Mouse (Mus musculus) liver, embryonic 15.5 days (tissue): ENCODE results near the gene Itgb5. TPM values are rescaled to one million over a fixed set of nuclear protein-coding genes. Genes with fewer than 3 reads are reported as not detected.

ENCODE experiments used
- ATAC-seq: fragments of 200-750 bp; cut with Nextera tagmentation; 2 replicates; pipeline ENCODE4 v1.8.0; 2017; ENCODE audit warnings: moderate number of reproducible peaks, mild to moderate bottlenecking, moderate library complexity; ENCODE audit not compliant: insufficient read depth
- H3K27ac ChIP-seq: fragments of 300-500 bp; sonication (generic); replicated peaks from 2 replicates; pipeline ENCODE4 v1.5.1; 2015; ENCODE audit warnings: mild to moderate bottlenecking, inconsistent platforms
- H3K27me3 ChIP-seq: fragments of 300-500 bp; sonication (generic); 2 replicates; pipeline ENCODE4 v1.6.1; 2015; ENCODE audit warnings: mild to moderate bottlenecking, inconsistent platforms
- H3K36me3 ChIP-seq: fragments of 300-500 bp; sonication (generic); replicated peaks from 2 replicates; pipeline ENCODE4 v1.6.1; 2015; ENCODE audit warnings: moderate library complexity, mild to moderate bottlenecking, inconsistent platforms
- H3K4me1 ChIP-seq: fragments of 300-500 bp; sonication (generic); replicated peaks from 2 replicates; pipeline ENCODE4 v1.6.1; 2015; ENCODE audit warnings: inconsistent platforms
- H3K4me2 ChIP-seq: fragments of 300-500 bp; sonication (generic); 2 replicates; pipeline ENCODE4 v1.6.1; 2015; ENCODE audit warnings: moderate library complexity, mild to moderate bottlenecking, inconsistent platforms
- H3K4me3 ChIP-seq: fragments of 300-500 bp; sonication (generic); replicated peaks from 2 replicates; pipeline ENCODE4 v1.5.1; 2015; ENCODE audit warnings: mild to moderate bottlenecking, inconsistent platforms
- H3K9ac ChIP-seq: fragments of 300-500 bp; sonication (generic); 2 replicates; pipeline ENCODE4 v1.6.1; 2015; ENCODE audit warnings: moderate library complexity, mild to moderate bottlenecking, inconsistent platforms
- H3K9me3 ChIP-seq: fragments of 300-500 bp; sonication (generic); replicated peaks from 2 replicates; pipeline ENCODE4 v1.6.1; 2016; ENCODE audit warnings: inconsistent platforms
- WGBS: fragments of 180-500 bp; shearing (Covaris S2); methylation state at CpG from one replicate; pipeline ENCODE4 v1.1.7; 2015; ENCODE audit warnings: mixed read lengths; ENCODE audit not compliant: insufficient replicate concordance; 5-methylcytosine and 5-hydroxymethylcytosine counted together
- polyA plus RNA-seq: library from polyadenylated mRNA; unstranded; fragments of >200 nt; fragmentation: Nextera tagmentation; extraction: Ambion mirVana; gene quantifications from 2 replicates; pipeline ENCODE4 v1.2.1, GENCODE M21; 2015

Gene Itgb5
- polyA plus RNA-seq, 1 experiment from 2014 or later = 16.2 TPM

DNA sequence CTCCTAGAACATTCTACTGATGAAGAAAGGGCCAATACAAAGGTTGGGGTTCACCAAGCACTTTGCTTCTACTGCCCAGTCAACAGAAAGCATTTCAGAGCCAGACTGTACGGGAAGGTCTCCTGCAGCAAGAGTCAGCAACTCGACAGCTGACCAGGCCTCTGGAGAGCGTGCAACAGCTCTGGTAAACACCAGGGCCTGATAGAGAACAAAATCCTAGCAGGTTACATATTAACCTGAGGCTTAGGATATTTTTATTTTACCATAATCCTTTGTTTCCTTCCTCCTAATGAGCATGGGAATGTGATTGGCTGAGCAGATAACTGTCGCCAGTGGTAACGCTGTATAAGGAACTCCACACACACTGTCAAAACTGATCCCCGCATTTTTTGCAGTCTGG lies 134.0 kb downstream of the Itgb5 start:
- no peaks in the 10 kb centered on the region for H3K9me3 ChIP-seq
- 0 out of 2 replicates have a peak overlapping the region, but pooled peaks have one; percentile 35 for H3K27ac ChIP-seq
- WGBS = 70% methylated on average over 6 of the region's 6 CpGs
- peaks cover 34% of the 10 kb centered on the region for H3K4me1 ChIP-seq
- no peak overlapping the region for H3K4me3 ChIP-seq
- no peaks in the 10 kb centered on the region for H3K27me3 ChIP-seq
- no peak for ATAC-seq
- H3K4me2 ChIP-seq = no peak overlapping the region
- peaks cover 50% of the 10 kb centered on the region for H3K36me3 ChIP-seq
- H3K9ac ChIP-seq = no peak overlapping the region

DNA sequence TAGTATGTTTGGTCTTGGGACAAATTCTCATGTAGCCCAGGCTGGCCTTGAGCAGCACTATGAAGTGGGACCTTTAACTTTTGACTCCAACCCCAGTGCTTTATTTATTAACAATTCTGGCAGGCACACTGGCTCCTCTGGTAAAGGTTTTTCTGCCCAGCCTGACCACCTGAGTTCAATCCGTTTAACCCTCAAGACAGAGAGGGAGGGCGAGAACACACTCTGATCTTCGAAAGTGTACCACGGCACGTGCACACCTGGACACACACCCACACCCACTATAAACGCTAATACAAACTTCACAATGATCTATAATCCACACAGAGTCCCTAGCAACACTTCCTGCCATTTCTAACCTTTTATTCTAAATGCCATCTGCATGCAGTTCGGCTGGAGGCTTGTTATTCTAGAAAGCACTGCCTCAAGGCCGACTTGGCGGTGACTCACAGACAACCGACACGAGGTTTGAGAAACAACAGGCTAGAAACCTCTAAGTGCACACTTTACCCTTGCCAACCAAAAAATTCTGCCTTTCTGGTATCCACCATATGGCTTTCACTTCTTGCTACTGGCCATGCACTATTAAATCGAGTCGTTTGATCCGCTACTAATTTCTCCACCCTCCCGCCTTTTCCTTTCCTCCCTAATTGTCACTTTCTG lies 136.5 kb downstream of the Itgb5 start:
- Histone ChIP-seq H3K27me3 (no peaks in the 10 kb centered on the region), H3K4me2 (peak overlapping the region; percentile 88), H3K9me3 (no peaks in the 10 kb centered on the region), H3K36me3 (peaks cover 25% of the 10 kb centered on the region), H3K9ac (peak overlapping the region; percentile 87), H3K4me3 (peak overlapping the region; percentile 90), H3K27ac (peak overlapping the region; percentile 54), H3K4me1 (peaks cover 31% of the 10 kb centered on the region)
- ATAC-seq = no peak
- WGBS = 2% methylated on average over 15 of the region's 15 CpGs

DNA sequence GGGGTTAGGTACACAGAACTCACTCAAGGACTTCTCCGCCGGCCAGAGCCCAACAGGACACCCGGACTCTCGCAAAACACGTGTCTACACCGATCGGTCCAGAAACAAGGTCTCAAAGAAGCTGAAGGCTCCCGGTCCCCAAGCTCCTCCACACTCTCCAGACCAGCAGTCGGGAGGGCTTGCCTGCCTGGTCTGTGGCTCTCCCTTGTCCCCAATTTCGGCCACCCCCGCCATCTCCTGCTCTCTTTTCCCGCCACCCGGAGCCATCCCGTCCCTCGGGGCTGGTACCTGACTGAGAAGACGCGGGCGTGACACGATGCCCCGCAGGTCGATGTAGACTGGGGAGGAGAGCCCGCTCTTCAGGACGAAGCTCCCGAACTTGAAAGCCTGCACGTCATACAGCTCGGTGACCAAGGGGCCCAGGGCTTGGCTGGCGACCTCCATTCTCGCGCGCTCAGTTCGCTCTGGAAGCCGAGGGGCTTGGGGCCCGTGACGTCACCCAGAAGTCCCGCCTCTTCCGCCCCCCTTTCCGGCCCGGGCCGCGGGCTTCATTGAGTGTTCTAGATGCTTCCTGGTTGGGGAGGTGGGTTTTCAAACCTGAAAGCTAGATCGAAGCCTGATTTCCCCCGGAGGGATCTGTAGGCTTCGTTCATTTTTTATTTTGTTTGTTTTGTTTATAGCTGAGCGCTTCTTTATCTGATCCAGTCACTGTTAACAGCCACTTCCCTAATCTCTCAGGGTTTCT lies 137.2 kb downstream of the Itgb5 start, which contains the start of gene Umps:
TSS of gene Umps (minus strand) at position 501 of the 745 bp plus-strand sequence.
- H3K4me3 ChIP-seq = peak within 1 kb of the TSS; percentile 90
- WGBS = under 1% methylated on average over 44 of the region's 44 CpGs
- H3K9ac ChIP-seq = peak within 1 kb of the TSS; percentile 87
- H3K4me1 ChIP-seq = peaks cover 31% of the 10 kb centered on the region
- H3K4me2 ChIP-seq = peak within 1 kb of the TSS; percentile 88
- peaks cover 18% of the 10 kb centered on the region for H3K36me3 ChIP-seq
- H3K27me3 ChIP-seq = no peaks in the 10 kb centered on the region
- no peaks in the 10 kb centered on the region for H3K9me3 ChIP-seq
- H3K27ac ChIP-seq = peak within 1 kb of the TSS; percentile 54
- ATAC-seq = peak; percentile 80

DNA sequence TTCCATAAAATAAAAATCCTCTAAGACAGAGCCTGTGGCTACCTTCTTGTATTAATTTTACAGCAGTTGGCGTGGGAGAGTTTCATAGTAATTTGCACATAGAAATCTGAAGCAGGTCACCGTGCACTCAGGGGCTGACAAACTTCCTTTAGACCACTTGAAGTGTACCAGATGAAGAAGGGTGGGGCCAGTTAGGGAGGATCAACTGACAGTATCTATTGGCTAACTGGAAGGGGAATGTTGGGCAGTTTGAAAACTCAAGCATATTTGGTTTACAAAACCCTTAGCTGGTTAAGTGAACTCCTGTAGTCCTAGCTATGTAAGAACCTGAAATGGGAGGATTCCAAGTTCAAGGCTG lies 137.8 kb downstream of the Itgb5 start:
- peaks cover 13% of the 10 kb centered on the region for H3K36me3 ChIP-seq
- peak overlapping the region; percentile 88 for H3K4me2 ChIP-seq
- peak overlapping the region; percentile 54 for H3K27ac ChIP-seq
- no peaks in the 10 kb centered on the region for H3K27me3 ChIP-seq
- peak; percentile 58 for ATAC-seq
- H3K9ac ChIP-seq = peak overlapping the region; percentile 87
- H3K4me1 ChIP-seq = peaks cover 31% of the 10 kb centered on the region
- peak overlapping the region; percentile 90 for H3K4me3 ChIP-seq
- H3K9me3 ChIP-seq = no peaks in the 10 kb centered on the region
- WGBS = 17% methylated on average over 2 of the region's 2 CpGs

DNA sequence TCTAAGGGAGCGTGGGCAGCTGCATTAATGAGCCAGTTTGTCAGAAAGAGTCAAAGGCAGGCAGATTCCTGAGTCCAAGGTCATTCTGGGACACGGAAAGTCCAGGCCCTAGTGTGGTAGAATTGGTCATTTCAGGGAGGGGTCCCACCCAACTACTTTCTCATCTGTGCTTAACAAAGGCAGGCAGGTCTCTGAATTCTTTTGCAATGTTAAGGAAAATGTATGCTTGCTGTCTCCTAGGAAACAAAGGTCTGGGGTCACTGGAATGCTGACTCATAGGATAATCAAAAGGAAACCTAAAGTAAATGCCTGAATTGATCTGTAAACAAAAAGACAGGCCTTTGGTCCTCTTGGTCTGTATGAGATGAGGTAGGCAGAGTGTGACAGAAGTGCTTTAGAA lies 150.4 kb downstream of the Itgb5 start:
- H3K27me3 ChIP-seq = no peaks in the 10 kb centered on the region
- H3K4me1 ChIP-seq = no peaks in the 10 kb centered on the region
- H3K27ac ChIP-seq = no peak overlapping the region
- no peak for ATAC-seq
- H3K4me2 ChIP-seq = no peak overlapping the region
- 50% methylated on average over 2 of the region's 2 CpGs for WGBS
- no peak overlapping the region for H3K9ac ChIP-seq
- no peaks in the 10 kb centered on the region for H3K9me3 ChIP-seq
- no peak overlapping the region for H3K4me3 ChIP-seq
- H3K36me3 ChIP-seq = no peaks in the 10 kb centered on the region

DNA sequence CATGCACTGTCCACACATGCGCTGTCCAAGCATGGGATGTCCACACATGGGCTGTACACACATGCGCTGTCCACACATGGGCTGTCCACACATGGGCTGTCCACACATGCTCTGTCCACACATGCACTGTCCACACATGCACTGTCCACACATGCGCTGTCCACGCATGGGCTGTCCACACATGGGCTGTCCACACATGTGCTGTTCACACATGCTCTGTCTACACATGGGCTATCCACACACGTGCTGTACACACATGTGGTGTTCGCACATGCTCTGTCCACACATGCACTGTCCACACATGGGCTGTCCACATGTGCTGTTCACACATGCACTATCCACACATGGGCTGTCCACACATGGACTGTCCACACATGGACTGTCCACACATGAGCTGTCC lies 154.2 kb downstream of the Itgb5 start:
- WGBS = 83% methylated on average over 6 of the region's 6 CpGs
- Histone ChIP-seq H3K9ac (no peak overlapping the region), H3K4me2 (no peak overlapping the region), H3K36me3 (no peaks in the 10 kb centered on the region), H3K27me3 (no peaks in the 10 kb centered on the region), H3K4me3 (no peak overlapping the region), H3K9me3 (no peaks in the 10 kb centered on the region), H3K4me1 (no peaks in the 10 kb centered on the region), H3K27ac (no peak overlapping the region)
- no peak for ATAC-seq

DNA sequence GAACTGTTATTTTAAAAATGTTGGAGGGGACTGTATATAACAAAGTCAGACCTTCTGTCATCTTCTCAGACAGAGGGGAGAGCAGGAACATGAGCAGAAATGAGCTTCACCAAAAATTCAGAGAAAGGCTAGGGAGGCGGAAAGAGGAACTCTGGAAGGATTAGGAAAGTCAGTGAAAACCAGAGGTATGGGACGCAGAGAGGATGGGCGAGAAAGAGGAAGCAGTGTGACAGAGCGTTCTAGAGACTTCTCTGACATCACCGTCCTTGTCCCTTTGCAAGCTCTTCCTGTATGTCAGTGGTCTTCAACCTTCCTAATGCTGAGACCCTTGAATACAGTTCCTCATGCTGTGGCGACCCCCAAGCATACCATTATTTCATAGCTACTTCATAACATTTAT lies 155.9 kb downstream of the Itgb5 start:
- Histone ChIP-seq H3K27ac (no peak overlapping the region), H3K4me2 (no peak overlapping the region), H3K36me3 (no peaks in the 10 kb centered on the region), H3K9ac (no peak overlapping the region), H3K27me3 (no peaks in the 10 kb centered on the region), H3K4me1 (no peaks in the 10 kb centered on the region), H3K4me3 (no peak overlapping the region), H3K9me3 (no peaks in the 10 kb centered on the region)
- 14% methylated on average over 6 of the region's 6 CpGs for WGBS
- ATAC-seq = no peak

DNA sequence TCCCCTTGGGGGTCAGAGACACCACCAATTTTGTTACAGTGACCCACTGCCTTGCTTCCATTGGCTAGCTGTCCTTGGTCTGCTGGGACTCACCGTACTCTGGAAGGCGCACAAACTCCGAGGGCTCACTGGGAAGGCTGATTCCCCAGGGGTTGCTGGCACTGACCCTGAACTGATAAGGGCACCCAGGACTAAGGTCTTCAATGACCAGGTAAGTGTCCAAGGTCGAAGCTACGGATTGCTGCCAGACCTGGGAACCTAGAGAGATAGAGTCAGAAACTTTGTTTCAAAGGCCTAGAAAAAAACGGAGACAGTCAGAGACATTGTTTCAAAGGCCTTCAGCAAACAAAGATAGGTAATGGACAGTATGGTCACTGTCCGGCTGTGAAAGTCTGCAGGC lies 157.5 kb downstream of the Itgb5 start:
- no peaks in the 10 kb centered on the region for H3K36me3 ChIP-seq
- H3K27me3 ChIP-seq = no peaks in the 10 kb centered on the region
- WGBS = 65% methylated on average over 7 of the region's 7 CpGs
- H3K9ac ChIP-seq = no peak overlapping the region
- no peak for ATAC-seq
- H3K4me3 ChIP-seq = no peak overlapping the region
- H3K4me1 ChIP-seq = no peaks in the 10 kb centered on the region
- H3K9me3 ChIP-seq = no peaks in the 10 kb centered on the region
- no peak overlapping the region for H3K27ac ChIP-seq
- H3K4me2 ChIP-seq = no peak overlapping the region

DNA sequence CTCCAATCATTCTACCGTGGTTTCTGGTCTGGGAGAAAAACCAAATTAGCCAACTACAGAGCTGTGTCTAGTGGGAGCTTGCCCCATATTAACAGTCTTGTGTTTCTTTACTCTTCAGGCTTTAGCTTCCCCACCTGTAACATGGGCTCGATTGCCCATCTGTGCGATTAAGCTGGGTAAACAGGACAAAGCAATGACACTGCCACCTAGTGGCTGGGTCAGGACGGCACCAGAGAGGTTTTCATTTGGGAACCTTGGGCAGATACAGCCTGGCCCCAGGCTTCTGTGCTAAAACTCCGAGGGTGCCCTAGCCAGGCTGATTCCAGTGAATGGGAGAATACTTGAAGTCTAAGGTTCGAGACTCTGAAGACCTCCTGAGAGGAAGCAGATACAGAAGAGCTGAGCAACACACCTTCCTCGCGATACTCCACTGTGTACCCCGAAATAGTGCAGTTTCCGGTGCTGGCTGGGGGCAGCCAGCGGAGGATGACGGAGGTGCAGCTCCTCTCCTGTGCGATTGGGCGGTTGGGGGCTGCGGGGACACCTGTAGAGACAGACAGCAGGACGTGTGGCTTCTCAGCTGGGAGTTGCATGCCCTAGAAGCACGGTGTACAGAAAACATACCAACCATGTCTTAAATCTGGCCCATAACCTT lies 159.0 kb downstream of the Itgb5 start:
- ATAC-seq = no peak
- Histone ChIP-seq H3K4me2 (no peak overlapping the region), H3K9me3 (no peaks in the 10 kb centered on the region), H3K4me3 (no peak overlapping the region), H3K36me3 (no peaks in the 10 kb centered on the region), H3K27me3 (no peaks in the 10 kb centered on the region), H3K4me1 (no peaks in the 10 kb centered on the region), H3K9ac (no peak overlapping the region), H3K27ac (no peak overlapping the region)
- WGBS = 44% methylated on average over 17 of the region's 17 CpGs

DNA sequence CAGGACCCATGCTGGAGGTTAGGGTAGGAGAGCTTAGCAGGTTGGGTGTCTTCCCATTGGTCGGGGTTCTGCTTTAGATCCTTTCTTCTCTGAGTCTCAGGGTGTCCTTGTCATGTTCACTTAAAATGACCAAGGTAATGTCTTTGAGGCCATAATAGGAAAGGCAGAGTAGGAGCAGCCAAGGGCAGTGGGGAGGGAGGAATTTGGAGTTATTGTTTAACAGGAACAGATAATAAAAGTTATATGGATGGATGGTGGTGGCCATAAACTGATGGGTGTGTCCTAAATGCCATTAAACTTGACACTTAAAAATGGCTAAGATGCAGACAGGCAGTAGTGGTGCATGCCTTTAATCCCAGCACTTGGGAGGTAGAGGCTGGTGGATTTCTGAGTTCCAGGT lies 159.6 kb downstream of the Itgb5 start:
- ATAC-seq = no peak
- Histone ChIP-seq H3K4me3 (no peak overlapping the region), H3K4me2 (no peak overlapping the region), H3K36me3 (no peaks in the 10 kb centered on the region), H3K27ac (no peak overlapping the region), H3K9ac (no peak overlapping the region), H3K9me3 (no peaks in the 10 kb centered on the region), H3K4me1 (no peaks in the 10 kb centered on the region), H3K27me3 (no peaks in the 10 kb centered on the region)
- 76% methylated on average over 1 of the region's 1 CpGs for WGBS

DNA sequence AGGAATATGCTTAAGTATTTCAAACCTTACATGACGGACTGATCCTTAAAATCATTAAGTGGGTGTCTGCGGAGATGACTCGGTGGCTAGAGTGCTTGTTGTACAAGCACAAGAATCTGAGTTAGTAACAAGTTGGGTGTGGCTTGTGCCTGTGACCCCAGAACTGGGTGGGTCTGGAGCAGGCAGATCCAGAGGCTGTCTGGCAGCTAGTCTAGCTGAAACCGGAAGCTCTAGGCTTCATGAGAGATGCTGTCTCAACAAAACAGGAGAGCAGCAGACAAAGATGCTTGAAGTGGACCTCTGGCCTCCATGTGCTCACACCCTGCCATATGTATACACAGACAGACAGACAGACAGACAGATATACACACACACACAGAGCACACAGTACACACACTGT lies 161.2 kb downstream of the Itgb5 start:
- Histone ChIP-seq H3K36me3 (no peaks in the 10 kb centered on the region), H3K27ac (no peak overlapping the region), H3K4me3 (no peak overlapping the region), H3K27me3 (no peaks in the 10 kb centered on the region), H3K9me3 (no peaks in the 10 kb centered on the region), H3K4me2 (no peak overlapping the region), H3K9ac (no peak overlapping the region), H3K4me1 (peaks cover 2% of the 10 kb centered on the region; the same call in 1 of the 2 replicates)
- no peak for ATAC-seq
- 62% methylated on average over 4 of the region's 4 CpGs for WGBS
